Mouse (Mus musculus): Measurements from ENCODE around the gene Kiss1r.
A peak's percentile ranks its signal among the peaks of the same experiment; 100 is the strongest.

Kiss1r gene

DNA sequence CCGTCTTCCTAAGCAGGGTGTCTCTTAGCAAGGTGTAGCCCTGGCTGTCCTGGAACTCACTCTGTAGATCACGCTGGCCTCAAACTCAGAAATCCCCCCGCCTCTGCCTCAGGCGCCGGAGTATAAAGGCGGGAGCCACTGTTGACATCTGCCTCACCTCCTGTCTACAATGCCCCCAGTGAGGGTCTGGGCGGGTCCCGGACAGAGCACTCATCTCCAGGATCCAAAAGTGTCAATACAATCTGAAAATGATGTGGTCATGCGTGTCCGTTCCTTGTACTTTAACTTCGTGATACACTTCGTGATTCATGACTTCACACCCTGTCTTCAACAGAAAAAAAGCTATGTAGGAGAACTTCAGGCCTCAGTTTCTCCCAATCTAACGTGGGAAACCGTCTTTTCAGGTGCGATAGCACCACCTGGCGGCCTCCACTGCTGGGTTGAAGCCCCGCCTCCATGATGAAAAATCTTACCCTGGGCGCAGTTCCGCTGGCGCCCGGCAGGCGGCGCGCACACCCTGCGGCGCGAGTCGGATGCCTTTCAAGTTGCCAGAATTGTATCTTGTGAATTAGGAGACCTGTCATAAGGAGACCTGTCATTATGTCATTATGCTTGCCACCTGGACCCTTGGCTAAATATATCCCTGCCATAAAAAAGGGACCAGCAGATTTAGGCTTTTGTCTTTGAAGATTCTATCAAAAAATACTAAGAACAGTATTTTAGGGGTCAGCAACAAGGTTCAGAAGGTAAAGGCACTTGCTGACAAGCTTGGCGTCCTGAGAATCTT is 8.4 kb downstream of the Kiss1r start:
- DNase-seq (ENCODE audit: low spot score in 2 of 2): peak; percentile 87 to 90

DNA sequence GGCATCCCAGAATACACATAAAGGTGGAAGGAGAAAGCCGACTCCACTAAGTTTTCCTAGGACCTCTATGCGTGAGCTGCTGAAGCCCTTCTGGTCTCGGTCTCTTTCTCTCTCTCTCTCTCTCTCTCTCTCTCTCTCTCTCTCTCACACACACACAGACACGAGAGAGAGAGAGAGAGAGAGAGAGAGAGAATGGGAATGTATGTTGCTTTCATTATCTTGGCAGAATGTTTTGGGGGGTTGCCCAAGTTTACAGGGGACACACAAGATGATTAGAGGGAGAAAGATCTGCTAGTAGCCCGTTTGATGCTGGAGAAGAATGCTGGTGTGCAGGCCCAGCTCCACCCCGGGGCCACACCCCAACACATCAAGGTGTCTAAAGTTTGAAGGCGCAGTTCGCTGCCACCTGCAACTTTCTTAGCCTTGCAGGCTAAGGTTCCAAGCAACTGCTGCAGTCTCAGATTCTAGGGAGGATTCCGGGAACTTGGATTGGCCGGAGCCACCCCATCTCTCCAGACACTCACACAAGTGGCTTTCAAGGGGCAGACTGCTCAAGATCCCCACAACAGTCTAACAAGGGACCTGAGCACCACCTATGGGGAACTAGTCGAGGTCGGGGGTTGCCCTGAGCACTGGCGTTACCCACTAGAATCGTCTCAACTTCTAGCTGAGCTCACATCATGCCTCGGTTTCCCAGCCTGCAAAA is 9.2 kb downstream of the Kiss1r start:
- DNase-seq (ENCODE audit: low spot score in 2 of 2): no peak

DNA sequence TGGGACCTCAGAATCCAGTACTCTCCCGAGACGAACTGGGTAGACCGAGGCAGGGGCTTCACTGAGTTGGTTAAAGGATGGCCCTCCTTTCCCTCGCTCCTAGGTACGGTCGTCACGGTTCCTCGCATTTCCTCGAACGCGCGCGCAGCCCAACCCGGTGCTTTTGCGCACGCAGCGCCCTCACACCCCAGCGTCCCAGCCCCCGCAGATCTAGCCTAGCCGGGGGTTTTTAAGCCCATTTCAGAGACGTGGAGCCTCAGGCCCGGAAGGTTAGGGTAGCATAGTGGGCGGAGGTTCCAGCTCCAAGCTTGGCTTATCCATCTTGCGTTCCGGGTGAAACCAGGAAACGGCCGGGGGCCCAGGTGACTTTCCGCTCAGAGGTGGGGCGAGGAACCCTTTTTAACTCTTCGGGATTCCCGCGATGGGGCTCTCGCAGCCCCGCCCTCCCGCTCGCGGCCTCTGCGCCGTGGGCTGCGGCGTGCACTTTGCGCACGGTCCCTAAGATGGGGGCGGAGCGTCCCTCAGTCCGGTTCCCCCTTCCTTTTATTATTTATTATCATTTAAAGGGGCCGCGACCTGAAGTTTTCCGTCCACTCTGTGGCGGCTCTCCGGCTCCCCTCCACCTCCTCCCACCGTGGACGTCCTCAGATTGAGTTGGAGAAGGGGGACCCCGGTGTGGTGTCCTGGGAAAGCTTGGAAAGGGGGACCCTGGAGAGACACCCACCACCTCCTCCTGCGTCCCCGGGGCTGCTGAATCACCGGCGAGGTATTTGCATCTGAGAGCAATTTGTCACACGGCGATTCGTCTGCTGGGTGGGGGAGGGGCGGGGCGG is 9.9 kb downstream of the Kiss1r start, which contains the start of gene Arid3a:
TSS of gene Arid3a (plus strand) at position 553 of the 833 bp plus-strand sequence.
- peak; percentile 86 to 87 for DNase-seq (ENCODE audit: low spot score in 2 of 2)

DNA sequence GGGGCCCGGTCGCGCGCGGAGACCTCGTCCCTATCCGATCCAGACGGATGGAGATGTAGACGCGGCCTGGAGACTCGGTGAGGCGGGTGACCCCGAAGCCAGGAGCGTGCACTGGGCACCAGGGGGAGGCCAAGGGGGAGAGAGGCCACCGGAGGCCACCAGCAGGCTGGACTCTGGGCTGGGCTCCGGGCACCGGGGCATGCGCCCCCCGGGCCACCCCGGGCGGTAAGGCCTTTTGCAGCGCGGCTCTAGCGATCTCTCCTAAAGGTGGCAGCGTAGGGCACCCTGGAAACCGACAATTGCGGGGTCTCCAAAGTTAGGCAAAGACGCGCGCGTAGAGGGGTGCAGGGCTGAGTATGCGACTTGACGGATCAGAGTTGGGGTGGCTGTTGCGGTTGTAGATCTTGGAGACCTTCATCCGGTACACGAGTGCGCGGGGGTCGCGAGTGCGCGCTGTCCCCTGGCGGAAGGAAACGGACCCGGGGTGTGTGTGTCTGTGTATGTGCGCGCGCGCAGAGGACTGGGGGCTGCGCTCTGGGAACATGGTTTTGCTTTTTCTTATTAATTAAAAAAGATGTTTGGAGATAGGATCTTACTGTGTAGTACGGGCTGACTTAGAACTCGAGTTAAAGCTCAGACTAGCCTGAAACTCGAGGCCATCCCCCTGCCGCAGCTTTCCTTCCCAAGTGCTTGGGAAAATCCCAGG is 10.7 kb downstream of the Kiss1r start:
- no peak for DNase-seq (ENCODE audit: low spot score in 2 of 2)

DNA sequence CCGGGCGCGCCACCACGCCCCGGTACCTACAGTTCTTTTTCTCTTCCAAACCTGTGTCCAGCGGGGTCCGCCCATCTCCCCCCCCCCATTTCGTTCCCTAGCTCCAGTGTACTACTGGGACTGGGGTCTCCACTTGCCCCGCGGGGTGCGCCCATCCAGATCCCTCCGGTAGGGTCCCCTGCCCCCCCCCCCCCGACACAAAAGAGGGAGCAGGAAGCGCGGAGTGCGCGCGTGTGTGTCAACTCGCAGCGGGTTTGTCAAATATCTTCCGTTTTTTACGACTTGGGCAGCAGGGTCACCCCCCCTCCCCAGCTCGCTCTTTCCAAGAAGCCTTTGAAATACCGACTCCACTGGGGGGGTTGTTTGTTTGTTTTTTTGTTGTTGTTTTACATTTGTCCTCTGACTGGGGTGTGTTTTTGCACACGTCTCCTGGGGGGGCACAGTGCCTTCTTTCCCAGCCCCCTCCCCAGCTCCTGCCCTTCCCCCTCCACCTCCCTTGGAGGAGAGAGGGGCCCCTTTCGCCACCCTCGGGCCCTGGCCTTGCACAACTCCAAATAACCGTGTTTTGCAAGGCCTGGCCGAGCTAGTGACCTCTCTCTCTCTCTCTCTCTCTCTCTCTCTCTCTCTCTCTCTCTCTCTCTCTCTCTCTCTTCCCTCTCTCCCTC is 11.4 kb downstream of the Kiss1r start:
- no peak for DNase-seq (ENCODE audit: low spot score in 2 of 2)

DNA sequence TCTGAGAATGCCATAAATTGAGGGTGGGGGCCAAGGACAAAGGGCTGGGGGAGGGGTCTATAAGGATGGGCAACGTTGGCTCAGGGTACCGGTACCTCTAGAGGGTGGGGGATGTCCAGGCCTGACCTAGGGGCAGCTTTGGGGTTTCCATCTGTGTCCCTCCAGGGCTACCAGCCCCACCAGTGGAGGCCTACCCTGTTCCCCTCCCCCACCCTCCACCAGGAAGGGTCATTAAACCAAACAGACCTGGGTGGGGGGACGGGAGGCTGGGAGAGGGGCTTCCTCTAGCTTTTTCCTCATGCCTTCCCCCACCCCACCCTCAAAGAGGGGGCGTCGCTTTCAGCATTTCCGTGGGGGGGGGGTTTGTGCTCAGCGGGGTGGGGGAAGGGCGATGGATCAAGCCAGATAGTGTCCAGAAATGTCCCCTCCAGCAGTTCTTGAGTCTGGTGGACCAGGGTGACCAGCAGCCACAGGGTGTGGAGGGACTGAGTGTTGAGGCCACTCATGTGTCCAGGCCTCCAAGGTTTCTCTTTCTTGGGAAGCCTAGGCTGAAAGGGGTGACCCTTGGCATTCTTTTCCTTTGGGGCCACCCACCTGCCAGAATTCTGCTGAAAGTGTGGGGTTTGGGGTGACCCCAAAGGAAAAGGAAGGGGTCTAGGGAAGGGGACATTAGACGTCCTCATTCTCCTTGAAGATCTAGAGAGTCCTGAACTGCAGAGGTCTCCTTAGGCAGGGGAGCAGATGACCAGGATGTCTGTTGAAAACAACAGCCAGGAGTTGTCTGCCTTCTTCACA is 12.3 kb downstream of the Kiss1r start:
- no peak for DNase-seq (ENCODE audit: low spot score in 2 of 2)

DNA sequence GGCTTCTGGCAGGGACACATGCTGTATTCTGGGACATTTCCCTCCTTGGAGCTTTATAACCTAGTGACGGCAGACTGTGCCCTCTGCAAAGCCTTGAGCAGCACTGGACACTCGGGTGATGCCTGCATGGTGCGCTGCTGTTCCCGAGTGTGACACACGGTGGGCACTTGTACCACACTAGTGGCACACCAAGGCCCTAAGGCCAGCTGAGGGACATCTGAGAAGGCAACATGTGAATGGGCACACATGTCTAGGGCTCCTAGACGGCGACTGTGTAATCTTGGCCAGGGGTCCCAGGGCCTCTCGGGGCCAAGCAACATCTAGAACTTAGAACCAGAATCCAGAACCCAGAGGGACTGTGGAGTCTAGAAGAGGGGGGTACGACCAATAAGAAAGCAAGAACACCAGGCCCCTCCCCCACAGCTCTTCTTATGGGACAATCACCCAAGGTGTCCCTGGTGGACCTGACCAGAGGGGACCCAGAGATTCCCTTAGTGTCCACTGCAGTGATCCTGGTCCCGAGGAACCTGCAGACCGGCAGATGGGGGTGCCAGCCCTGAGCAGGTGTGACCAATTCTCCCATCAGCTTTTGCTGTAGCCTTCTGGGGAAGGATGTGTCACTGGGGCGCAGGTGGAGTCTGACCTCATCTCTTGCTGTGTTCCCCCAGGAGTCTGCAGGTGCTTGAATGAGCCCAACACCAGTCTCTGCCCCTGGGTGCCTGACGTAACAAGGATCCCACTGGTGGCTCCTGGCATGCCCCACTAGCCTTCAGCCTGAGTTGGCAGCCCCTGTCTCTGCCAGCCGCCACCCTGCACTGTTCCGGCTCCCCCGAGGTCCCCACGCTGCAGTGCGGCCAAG is 13.4 kb downstream of the Kiss1r start:
- DNase-seq (ENCODE audit: low spot score in 2 of 2): no peak

DNA sequence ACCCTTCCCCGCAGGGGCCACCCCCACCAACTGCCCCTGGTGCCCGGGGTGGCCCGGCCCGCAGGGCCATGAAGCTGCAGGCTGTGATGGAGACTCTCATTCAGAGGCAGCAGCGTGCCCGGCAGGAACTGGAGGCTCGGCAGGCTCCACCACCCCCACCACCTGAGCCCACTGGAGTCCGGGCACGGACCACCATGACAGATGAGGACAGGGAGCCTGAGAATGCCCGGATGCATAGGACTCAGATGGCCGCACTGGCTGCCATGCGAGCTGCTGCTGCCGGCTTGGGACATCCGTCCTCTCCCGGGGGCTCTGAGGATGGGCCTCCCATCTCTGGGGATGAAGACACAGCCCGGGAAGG is 14.0 kb downstream of the Kiss1r start:
- DNase-seq (ENCODE audit: low spot score in 2 of 2): no peak

DNA sequence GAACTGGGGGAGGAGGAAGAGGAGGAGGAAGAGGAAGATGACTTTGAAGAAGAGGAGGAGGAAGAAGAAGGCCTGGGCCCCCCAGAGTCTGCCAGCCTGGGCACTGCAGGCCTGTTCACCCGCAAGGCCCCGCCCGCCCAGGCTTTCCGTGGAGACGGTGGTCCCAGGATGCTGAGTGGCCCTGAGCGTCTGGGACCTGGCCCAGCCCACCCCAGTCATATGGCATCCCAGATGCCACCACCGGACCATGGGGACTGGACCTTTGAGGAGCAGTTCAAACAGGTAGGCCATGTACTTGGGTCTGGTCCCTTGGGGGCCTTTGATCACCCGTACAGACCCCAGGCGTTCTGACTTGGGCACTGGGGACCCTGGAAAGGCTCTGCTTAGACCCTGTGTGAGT is 15.0 kb downstream of the Kiss1r start:
- no peak for DNase-seq (ENCODE audit: low spot score in 2 of 2)

DNA sequence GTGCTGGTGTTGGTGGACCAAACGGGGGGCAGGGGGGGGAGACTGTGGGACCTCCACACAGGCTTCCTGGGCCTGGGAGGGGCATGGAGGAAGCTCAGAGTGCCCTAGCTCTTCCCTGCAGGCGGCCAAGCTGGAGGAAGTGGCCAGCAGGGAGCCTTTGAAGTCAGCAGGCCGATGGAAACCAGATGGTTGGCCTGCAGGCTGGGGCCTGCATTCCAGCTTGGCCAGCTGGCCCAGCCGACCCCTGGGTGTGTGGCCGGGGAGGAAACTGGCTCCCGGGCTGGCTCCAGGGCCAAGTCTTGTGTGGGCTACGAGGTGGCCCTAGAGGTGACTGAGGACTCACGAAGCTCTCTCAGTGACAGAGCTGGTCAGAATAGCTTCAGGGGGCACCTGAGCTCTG is 16.0 kb downstream of the Kiss1r start:
- DNase-seq (ENCODE audit: low spot score in 2 of 2): peak; percentile 81 to 82

DNA sequence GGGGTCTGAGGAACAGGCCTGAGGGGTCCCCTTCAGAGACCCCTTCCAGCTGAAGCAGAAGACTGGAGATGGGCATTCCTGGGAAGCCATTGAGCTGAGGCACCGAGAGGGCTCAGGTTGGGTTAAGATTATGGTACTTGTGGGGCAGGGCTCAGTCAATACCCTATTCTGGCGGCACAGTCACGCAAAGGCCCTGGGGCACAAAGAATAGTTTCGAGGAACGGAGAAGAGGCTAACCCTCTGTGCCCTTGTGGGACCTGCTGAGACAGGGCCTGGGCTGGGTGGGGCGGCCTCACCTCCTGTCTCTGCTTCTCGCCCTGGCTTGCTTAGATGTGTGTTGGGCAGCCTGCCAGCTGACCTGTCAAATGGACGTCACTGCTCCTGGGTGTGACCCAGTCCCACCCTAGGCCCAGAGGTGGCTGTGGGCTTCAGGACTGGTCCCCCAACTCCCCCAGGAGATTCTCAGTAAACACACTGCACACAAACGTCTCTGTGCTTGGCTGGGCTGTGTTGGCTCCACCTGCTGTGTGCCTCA is 16.4 kb downstream of the Kiss1r start:
- DNase-seq (ENCODE audit: low spot score in 2 of 2): no peak

DNA sequence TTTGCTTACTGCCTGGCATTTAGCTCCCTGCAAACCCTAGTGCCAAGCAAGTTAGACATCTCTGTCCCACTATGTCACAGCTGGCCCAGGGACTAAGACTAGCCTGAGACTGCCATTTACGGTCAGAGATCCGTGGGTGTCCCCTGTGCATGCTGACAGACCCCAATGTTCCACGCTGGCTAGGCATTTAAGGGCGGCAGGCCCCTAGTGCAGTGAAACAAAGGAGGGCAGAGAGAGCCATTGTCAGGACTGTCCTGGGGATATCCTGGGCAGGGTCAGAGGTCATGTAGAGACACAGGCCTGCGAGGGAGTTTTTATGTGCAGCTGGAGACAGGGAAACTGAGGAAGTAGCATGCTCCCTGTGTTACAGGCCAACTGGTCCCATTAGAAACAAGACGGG is 17.1 kb downstream of the Kiss1r start:
- no peak for DNase-seq (ENCODE audit: low spot score in 2 of 2)

DNA sequence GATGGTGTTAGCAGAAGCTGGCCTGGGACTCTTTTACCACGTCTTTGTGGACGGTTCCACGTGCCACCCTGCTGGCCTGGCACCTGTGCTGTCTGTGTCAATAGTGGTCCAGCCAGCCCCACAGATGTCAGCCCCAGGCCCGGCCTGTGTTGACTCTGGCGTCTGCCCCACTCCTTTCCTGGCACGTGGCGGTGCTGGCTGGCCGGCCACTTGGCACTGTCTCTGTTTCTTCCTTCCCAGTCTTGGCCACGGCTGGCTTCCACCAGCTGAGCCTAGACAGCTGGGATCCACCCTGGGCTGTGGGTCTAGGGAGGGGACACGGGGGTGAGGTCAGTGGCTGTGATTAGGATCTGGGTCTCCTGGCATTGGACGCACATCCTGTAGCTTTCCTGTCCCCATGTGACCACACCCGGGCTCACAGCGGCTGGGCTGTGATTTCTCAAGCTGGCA is 17.5 kb downstream of the Kiss1r start:
- peak; percentile 75 to 78 for DNase-seq (ENCODE audit: low spot score in 2 of 2)

DNA sequence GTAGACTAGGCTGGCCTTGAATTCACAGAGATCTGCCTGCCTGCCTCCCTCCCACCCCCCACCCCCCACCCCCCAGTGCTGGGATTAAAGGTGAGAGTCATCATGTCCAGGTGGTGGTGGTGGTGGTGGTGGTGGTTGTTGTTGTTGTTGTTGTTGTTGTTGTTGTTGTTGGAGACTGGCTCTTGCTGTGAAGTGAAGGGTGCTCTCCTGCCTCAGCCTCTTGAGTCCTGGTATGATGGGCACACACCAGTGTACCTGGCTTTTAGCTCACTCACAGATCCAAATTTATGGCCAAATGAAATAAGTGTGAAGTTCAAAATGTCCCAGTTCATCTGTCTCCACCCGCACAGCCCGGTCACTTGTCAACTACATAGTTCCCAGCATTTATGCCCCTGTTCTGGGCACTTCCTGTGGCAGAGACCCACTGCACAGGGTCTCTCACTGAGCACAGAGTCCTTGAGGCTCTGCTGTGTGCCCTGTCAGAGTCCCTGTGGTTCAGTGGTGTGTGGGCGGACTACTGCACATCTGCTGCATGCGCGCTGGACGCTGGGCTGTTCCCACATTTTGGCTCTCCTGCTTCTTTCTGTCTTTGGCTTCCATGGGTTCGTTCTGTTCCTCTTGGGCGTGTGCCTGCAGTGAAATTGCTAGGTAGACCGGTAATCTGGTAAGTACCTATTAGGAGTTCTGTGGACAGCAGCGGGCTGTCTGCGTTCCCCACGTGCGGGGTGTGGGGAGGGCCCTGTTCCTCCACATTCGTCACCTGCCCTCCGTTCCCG is 18.2 kb downstream of the Kiss1r start:
- DNase-seq (ENCODE audit: low spot score in 2 of 2): no peak

DNA sequence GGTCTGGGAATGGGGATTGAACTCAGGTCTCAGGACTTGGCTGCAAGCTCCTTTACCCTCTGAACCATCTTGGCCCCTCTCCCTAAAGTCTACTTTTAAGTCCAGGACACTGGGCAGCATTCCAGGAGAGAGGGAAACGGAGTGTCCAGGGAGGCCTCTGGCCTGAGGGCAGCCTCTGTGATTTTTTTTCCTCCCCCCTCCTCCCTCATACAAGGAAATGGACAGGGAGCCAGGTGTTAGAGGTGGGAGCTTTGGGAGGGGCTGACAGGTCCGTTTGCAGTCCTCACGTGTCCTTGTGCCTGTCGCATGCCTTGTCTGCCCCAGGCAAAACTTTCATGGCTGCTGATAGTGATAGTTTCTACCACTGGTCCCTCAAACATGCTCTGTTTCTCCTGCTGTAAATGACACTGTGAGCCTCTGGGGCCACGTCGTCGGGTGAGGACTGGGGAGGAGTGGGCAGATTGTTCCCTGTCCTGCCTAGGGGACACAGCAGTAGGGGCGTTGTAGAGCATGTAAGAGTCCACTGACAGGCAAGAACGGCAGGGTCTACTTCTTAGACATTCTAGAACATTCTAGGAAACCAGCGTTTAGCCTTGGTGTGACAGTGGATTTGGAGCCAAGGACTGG is 19.6 kb downstream of the Kiss1r start:
- no peak for DNase-seq (ENCODE audit: low spot score in 2 of 2)

DNA sequence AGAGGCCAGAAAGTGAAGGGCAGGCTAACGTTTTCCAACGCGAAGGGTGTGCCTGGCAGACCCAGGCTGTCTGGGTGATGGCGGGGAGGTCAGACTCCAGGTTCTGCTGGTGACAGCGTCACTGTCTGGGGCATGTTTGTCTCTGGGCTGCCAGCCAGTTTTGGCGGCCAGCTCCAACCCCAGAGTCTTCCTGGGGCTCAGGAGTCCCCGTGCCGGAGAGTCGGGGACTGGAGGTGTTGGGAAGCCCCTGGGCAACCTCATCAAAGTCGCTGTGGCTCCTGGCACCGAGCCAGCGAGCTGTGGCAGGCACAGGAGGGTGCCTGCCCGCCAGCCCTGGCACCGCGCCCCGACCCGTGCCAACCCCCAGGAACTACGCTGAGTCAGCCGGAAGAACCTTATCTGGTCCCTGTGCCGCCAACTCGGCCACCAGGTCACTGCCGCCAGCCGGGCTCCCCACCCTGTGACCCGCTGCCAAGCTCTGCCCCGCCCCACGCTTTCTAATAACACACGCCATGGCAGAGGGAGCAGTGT is 20.2 kb downstream of the Kiss1r start:
- peak; percentile 78 for DNase-seq (ENCODE audit: low spot score in 2 of 2)

DNA sequence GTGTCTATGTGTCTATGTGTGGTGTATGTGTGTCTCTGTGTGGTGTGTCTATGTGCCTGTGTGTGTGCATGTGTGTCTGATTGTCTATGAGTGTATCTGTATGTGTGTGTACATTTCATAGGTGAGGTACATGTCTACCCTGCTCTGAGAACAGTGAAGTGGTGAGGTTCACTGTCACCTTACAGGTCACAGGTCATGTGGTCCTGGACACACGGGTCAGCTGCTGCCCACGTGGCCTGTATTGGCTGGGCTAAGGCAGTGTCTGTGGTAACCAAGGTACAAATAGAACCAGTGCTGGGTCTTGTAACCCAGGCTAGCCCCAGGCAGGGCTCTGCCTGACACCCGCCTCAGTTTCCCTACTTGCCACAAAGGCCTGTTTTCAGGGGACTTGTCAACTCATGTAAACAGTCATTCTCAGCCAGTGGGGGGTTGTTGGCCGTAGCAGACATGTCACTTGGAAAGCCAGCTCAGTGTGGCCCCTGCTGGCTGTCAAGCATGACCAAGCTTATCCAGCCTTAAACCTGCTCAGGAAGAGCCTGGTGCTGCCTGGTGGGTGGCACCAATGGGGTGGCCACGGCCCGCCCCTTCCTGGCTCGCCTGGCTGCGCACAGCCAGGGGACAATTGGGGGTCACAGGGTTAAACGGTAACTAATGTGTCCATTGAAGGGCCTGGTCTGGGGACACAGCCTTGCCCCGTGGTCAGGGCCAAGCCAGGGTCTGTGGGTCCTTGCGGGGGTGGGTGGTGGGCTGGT is 21.2 kb downstream of the Kiss1r start:
- DNase-seq (ENCODE audit: low spot score in 2 of 2): no peak

Measured in urinary bladder, postnatal 4 days (tissue).